Mouse (Mus musculus) gastrocnemius, postnatal 25 days (tissue): ENCODE measurements around the gene Cald1. TPM values are rescaled to one million over a fixed set of nuclear protein-coding genes. Genes with fewer than 3 reads are reported as not detected.
A peak's percentile ranks its signal among the peaks of the same experiment; 100 is the strongest.

Experiments
- DNase-seq: peaks from one replicate; pipeline ENCODE4 v3.0.0; 2022
- long read RNA-seq, 2 experiments: library from polyadenylated mRNA; stranded (forward); transcript quantifications; one replicate each; pipeline ENCODE4 v2.0.0; 2021
- total RNA-seq, 2 experiments: library from RNA; stranded (reverse); gene quantifications; 1 replicate in 1 of 2; 2 replicates in 1 of 2; pipeline ENCODE4 v1.2.3; 2021

Cald1 gene
- 10 to 100 TPM; 33.2 to 40.8 TPM for total RNA-seq
- long read RNA-seq, experiment 1, full-length matches to known transcripts, result 1 of 5 reads
- long read RNA-seq, experiment 1, partial matches to known transcripts, result 2 of 5 reads
- long read RNA-seq, experiment 1, other reads (novel, unspliced or antisense), result 2 of 5 reads
- long read RNA-seq, experiment 2, full-length matches to known transcripts, result 6 of 12 reads
- long read RNA-seq, experiment 2, partial matches to known transcripts, result 2 of 12 reads
- long read RNA-seq, experiment 2, other reads (novel, unspliced or antisense), result 4 of 12 reads

DNA sequence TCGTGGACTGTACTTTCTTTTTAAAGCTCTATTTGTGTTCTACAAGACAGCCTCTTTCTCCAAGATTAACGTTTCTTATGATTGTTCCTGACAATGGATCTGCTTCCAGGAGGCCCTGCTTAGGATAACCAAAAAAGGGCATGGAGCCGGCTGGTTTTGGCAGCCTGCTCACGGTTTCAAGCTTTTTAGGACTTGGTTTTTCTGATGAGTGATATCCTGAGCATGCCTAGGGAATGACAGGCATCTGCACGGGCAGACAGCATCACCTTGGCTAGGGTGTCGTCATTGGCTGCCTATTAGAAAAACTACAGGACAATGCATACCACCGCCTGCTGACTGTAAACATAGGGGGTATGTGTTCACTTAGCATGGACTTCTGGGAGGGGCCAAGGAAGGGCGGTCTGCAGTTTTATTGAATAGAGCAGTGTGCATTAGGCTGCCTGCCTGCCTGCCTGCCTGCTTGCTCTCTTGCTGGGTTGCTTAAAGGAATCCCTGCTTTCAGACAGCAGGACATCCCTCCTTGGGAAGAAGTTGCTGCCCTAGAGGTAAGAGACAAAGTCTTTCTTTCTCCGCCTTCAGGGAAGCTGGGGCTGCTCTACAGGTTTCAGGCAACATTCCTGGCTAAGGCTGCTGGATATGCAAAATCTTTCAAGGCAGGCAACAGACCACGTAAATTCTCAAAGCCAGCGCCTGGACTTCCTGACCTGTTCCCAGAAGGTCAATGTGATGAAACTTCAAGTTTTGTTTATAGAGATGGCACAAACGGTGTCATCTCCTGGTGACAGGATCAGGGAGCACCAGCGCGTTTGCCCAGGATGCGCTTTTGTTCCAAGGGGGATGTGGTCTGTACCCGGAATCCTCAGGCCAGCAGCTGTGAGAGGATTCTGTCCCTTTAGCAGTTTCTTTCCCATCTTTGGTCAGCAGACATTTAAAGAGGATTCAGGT is at the start of gene Cald1:
Gene Cald1 (plus strand): TSS at position 380 of the 945 bp plus-strand sequence.
- DNase-seq, result peak; percentile 50

DNA sequence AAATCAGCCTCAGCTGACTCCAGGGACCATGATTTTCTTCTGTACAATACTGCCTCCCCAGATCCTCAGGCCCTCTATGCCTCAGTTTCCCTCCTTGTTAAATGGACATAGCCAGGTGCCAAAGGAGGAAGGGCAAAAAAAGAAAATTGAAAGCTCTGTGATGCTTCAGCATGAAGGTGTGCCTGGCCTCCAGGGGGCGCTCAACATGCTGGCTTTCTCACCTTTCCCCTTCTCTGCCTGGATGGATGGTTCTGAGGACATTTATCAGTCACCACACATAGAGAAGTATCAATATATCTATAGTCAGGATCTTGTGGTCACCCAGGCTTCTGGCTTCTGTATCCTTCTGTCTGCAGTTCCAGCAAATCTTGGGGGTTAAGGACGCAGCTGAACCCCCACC is 49.3 kb upstream of the Cald1 start:
- peak; percentile 32 for DNase-seq

DNA sequence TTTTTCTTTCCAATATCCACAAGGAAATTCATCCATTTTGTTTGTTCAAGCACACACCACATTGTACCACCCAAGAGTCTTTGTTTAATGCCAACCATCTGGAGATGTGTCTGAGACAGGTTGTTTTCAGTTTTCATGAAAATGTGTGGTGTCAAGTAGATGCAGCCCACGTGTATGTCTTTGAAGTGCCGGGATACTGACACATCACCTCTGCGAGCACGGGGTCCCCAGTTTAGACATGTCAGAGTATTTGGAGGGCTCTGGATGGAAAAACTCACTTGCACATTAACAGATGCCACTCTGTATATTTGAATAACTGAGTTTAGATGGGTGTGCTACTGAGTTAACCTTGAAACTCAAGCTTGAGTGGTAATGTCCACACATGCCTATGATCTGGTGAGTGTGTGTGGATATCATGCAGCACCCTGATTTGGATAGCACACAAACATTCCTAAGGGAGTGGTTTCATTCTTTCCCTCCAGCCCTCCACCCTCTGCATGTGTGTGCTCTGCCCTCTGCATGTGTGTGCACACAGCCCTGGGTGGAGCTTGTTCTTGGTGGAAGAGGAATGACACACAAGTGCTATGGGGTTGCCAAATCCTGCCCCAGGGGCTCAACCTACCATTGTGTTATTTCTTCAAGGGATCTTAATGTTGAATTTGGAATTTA is 45.7 kb upstream of the Cald1 start:
- DNase-seq, result no peak

DNA sequence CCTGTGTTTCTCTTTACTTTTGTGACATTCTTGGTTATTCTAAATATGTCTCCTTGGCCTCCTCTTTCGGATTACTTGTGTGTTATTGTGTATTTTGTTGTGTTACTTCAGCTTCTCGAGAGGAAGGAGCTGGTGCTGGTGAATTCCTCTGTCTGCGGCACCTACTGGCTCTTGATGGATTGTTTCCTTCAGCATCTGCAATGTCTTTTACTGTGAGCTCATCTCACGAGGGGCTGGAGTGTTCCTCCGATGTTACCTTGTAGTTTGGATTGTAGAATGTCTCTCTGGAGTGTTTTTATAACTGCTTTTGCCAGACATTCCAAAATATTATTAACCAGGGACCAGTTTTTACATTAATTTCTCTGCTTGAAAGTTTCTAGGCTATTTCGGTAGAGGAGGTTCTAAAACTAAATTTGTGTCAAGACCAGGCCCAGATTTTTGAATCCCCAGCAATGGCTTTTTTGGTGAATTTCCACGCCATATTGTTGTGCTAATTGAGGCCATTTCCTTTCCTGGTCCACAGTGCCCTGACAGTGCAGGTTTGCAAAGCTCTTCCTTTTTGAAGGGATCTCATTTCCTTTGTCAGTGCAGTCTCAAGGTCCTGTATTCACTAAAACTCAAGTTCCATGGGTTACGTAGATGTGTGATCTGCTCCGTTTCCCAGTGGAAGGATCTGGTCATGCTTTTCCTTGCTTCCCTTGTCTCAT is 43.9 kb upstream of the Cald1 start:
- no peak for DNase-seq

DNA sequence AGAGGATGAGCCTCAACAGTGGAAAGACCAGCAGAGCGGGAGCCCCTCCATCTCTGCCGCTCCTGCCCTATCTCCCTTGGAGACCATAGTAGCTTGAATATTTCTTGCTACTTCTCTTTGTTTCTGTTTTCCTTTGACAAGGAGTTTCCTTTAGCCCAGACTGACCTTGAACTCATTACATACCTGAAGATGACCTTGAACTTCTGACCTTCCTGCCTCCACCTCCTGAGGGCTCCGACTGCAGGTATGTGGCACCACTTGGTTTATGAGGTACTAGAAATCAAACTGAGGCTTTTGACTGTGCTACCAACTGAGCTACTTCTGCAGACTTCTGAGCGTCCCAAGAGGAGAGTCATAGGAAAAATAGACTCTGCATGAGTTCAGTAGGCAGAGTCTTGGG is 38.8 kb upstream of the Cald1 start:
- no peak for DNase-seq

DNA sequence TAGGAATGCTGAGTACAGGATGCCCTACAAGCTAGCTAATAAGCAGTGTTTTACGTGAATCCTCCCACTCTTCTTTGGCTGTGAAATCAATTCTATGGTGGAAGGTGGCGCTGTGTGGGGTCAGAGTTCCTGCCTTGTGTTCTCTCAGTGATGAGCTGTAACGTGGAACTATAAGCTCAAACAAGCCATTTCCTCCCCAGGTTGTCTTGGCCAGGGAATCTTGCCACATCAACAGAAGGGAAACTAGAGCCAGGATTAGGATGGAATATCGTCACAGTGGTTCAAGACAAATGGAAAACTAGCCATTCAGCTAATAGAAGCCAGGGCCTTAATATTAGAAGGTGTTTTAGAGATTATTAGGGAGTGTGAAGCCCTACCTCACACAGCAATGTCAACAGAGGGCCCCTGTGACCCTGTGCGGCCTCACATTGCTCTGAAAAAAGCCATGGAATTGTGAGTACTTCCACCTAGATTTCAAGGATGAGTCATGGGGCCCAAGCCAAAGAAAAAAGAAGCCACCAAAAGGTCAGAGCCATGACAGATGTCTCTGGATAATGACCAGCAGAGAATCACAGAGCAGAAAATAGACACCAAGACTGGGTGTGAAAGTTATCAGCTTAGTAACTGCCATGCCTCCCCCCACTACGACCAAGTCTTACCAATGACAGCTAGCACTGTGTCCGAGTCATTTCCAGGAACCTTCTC is 33.0 kb upstream of the Cald1 start:
- no peak for DNase-seq

DNA sequence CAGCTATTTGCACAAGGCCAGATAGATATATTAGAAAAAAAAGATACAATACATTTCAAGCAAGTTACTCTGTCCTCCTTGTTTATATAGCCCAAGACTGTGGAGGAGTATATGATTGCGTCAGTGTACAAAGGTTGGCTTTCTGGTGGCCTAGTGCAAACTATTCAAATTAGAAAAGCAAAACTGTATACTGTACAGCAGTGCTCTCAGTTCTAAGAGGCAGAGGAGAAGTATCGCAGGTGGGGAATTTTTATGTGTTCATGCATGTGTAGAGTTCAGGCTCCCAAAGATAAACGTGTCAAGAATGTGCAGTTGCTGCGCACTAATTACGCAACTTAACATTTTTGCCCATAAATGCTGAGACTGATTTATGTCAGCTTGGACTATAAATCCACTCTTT is 31.0 kb upstream of the Cald1 start:
- no peak for DNase-seq

DNA sequence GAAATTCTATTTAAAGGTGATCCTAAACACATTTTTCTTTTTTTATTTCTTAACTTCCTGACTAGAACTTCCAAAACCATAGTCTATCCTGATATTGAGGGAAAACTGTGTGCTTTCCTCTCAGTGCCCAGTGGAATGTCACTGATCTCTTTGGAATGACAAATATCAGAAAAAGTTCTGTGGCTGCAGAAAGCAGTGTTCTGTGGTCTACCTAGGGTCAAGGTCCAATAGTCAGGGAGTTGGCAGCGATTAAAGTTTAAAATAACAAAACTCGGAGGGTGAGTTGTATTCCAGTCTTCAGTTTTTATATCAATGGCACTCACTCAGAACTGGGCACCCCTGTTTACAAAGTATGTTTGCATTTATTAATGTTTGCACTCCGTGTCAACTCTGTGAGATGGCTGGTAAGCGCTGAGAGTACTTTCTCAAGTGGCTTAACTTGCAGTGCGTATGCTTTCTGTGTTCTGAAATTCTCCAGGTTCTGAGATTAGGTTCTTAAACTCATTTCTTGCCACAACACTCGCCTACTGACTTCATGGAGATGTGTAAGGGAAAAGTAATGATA is 18.7 kb upstream of the Cald1 start:
- DNase-seq, result no peak

DNA sequence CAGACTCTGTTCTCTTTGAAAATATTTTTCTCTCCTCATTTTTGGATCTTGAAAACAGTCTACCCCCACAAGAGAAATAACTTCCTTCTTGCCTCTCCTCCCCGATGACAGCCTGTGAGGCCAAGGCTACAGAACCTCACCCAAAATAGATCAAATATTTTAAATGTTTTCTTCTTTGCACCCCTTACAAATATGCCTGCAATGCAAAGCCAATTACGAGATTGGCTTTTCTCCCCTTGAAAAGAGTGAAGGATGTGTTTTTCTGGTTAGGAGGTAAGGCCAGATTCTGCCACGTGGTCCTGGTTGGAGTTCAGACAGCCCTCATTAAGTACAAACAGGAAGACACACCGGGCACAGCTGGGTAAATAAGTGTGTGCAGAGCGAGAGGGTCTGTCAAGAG is 14.9 kb upstream of the Cald1 start:
- DNase-seq, result no peak

DNA sequence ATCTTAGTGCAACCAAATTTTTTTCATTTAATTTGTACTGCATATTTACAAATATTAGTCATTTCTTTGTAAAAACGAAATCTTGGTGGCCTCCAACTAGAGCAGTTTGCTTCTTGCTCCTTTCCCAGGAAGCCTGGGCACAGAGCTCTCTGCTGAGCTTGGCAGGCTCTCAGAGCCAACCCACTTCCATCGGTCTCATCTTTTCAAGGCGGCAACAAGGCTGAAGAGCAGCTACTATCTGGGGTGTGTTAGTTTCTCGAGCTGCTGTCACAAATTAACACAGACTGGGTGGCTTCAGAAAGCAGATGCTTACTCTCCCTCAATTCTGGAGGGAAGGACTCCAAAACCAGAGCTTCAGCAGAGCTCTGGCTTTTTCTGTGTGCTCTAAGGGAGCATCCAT is 10.2 kb upstream of the Cald1 start:
- no peak for DNase-seq

DNA sequence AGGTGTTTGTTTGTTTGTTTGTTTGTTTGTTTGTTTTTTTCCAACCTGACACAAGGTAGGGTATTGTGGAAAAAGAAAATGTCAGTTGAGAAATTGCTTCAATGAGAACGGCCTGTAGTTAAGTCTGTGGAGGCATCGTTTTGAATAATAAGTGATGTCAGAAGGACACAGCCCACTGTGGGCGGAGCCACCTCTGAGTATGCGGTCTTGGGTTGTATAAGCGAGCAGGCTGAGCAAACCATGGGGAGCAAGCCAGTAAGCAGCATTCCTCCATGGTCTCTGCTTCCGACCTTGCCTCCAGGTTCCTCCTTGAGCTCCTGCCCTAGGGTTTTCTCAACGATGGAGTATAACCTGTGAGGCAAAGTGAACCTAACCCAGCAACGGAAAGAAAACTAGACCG is 7.6 kb upstream of the Cald1 start:
- no peak for DNase-seq

DNA sequence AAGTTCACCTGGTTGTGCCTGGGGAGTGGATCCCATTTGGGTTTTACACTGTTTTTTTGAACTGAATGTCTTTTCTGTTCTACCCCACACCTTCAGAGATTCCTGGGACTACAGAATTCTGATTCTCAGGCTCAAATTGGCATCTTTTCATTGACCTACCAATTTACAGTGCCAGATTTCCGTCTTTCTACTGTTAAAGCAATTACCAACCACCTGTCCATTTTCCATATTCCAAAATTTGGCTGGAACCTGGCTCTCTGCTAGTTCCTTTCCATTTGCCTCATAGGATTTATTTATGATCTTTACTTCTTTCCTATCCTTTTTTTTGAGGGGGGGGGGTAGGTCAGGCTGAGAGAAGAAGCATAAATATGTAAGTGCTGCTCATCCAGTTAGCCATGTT is 4.9 kb upstream of the Cald1 start:
- DNase-seq, result no peak

DNA sequence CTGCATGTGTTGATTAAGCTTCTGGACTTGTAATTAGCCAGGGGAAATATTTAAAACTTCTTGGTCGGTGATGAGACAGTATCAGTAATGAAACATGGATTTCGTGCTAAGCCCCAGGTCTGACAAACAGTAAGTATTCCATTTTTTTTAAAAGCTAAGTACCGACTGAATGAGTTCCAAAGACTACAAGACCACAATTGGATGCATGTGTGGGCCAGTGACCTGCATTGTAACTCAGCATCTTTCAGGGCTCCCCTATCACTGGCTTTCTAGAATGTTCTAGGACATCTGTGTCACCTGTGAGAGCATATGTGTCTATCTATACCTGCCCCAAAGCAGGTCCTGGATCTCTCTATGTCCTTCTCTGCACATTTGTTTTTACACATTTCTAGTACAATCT is 984 bp upstream of the Cald1 start:
- no peak for DNase-seq

DNA sequence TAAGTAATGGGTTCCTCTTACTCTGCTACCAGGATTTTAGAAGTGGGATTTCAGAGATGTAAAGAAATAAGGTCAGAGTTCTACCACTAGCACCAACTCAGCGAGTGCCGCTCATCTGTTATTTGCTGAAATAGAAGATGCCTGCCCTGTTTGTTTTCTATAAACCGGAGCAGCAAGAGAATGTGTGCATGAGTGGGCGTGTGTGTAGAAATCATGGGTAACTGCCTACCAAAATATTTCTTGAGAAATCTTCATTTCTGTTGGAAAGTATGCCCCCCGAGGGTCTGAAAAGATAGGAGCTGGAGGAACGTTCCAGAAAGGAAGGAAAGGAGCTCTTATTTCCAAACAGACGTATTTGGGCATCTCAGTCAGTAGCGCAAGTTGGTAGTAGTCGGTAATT is 871 bp downstream of the Cald1 start:
- no peak for DNase-seq

DNA sequence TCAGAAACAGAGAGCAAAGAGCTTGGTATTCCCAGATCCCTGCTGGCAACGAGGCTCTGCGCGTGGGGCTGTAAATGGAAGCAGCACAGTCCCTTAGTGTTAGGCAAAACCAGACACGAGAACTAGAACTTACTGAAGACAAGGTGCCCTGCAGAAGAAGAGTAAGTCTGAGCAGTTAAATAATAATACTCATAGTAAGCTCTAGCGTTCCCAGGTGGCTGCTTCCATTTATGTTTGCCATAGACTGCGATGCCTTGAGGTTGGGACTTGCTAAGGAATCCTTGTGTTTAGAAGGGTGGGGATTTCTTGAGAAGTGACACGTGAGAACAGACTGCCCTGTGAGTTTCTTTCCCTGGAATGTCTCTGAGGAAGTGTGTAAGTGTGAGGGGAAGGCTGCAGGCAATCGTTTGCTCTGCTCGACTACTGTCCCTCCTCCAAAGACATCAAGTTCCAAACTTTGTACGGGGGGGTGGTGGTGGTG is 1.4 kb downstream of the Cald1 start:
- no peak for DNase-seq

DNA sequence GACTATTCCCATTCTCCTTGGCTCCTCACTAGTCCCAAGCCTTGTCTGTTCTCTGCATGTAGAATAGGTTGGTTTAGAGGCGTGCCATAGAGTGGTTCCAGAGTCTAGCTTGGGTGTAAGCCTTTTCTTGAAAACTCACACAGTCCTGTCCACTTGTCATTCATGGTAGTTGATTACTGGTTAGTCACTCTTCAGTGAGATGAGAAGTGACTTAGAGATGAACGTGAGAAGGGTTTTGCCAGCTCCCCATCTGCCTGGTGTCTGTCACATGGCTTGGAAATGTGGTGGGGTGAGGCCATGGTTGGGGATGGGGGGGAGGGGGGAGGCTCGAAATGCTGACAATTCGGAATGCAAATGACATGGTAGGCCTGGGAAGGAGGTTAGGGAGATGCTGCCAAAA is 2.5 kb downstream of the Cald1 start:
- DNase-seq, result no peak

DNA sequence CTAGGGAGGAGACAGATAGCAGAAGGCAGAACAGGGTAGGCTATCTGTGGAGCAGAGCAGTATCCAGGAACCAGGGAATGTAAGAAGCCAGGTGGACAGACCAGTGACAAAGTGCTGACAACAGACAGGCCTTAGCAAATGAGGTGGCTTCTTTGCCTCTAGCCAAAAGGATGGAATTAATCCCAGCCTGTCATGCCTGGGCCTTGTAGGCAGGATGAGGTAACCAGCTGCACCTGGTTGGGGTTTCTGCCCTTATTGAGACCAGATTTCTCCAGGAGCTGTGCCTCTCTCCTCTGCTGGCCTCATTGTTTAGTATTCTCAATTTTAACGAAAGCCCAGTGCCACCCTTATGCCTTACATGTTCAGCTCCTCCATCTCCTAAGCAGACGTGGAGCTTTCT is 3.8 kb downstream of the Cald1 start:
- no peak for DNase-seq

DNA sequence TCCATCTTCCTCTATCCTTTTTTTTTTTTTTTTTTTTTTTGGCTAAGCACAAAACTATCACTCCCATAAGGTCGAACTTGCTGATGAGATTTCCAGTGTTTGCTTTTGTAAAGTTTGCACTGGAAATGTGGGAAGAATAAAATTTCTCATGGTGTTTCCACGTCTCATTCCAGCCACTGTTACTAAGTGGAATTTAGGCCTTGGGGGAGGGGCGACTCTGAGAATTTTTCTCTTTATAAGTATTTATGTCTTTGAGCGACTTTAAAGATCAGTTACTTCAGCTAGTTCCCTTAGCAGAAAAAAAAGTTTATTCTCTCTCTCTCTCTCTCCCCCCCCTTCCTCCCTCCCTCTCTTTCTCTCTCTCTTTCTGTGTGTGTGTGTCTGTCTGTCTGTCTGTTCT is 8.1 kb downstream of the Cald1 start:
- no peak for DNase-seq

DNA sequence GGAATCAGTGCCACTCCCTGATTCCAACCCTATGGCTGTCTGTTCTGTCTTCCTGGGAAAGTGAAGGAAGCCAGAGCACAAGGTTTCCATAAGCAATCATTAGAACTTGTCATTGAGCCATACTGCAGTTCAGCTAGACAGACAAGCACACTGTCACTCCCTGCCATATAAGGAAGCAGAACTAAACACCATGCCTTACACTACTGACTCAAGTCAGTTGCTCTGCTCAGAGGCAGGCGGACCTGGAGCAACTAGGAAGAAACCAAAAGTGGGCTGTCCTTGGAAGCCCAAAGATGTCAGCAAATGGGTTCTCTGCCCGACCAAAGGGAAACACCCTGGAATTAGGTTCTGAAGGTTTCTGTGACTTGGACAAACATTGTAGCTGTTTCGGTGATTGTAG is 10.3 kb downstream of the Cald1 start:
- no peak for DNase-seq

DNA sequence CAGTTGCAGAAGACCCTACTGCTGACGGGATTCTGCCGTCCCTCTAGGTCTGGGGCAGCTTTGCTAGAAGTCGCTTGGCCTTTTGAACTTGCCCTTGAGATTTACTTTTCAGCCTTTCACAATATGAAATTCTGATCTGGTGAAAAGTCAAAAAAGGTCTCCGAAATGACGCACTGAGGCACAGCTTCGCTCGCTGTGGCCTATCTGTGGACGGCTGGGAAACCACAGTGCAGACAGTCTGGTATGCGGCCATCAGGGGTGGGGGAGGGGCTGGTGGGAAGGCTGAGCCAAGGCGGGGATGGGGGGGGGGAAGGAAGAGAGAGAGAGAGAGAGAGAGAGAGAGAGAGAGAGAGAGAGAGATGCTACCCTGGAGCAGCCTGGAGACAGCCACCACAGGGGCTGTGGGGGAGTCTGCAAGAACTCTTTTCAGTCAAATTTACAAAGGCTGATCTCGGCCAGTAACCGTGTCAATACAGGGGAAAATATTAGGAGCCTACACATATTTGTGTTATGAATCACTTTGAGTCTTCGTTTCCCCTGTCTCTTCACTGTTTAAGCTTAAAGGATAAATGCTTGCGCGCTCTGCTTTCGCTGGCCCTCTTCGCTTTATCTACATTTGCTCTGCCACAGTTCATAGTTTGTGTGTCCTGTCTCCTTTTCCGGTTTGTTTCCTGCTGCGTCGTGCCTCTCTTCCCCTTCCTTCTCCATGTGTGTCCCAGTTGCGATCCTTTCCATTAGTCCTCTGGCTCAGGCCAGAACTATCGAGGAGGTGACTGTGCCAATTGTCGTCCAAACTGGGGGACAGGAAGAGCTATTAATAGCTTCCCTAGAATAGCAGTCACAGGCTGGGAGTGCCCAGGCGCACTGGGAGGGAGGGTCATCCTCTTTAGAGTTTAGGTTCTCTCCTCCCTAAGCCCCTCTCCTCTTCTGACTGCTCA is 11.9 kb downstream of the Cald1 start:
- DNase-seq, result peak; percentile 69
